In genomic region chr17:28820189-28820588, GRCm38 (mm10) we compare ENCODE assay signal across 24 mouse cellular contexts. TPM values are rescaled to one million over a fixed set of nuclear protein-coding genes. Genes with fewer than 3 reads are reported as not detected.
"Had no signal": no experiment of that assay in that cellular context is flagged by ENCODE, and none has a peak within 500 bp of the region (broad histone marks: within the 10 kb centered on the region; RNA-seq: fewer than 3 reads in every experiment).

No protein-coding gene starts in this region.

- H3K9ac ChIP-seq: lung, embryonic 15.5 days; midbrain, embryonic 12.5 days; neural tube, embryonic 13.5 days; neural tube, embryonic 15.5 days had no signal

- H3K4me1 ChIP-seq: lung, embryonic 15.5 days; midbrain, embryonic 10.5 days; midbrain, embryonic 12.5 days; neural tube, embryonic 13.5 days; neural tube, embryonic 15.5 days had no signal

- H3K27me3 ChIP-seq: lung, embryonic 15.5 days; midbrain, embryonic 12.5 days; neural tube, embryonic 13.5 days; neural tube, embryonic 15.5 days had no signal

- H3K4me3 ChIP-seq: lung, embryonic 15.5 days; midbrain, embryonic 10.5 days; midbrain, embryonic 12.5 days; myocyte; neural tube, embryonic 13.5 days; neural tube, embryonic 15.5 days had no signal

- H3K9me3 ChIP-seq: lung, embryonic 15.5 days; midbrain, embryonic 10.5 days; midbrain, embryonic 12.5 days; neural tube, embryonic 13.5 days; neural tube, embryonic 15.5 days had no signal

- H3K27ac ChIP-seq: lung, embryonic 15.5 days; macrophage; midbrain, embryonic 10.5 days; midbrain, embryonic 12.5 days; neural tube, embryonic 13.5 days; neural tube, embryonic 15.5 days had no signal

- ATAC-seq: lung, postnatal 0 days; midbrain, embryonic 16.5 days had no signal

- DNase-seq: lung, adult 2 months; lung, postnatal 14 days; lung, postnatal 36 days; midbrain, embryonic 14.5 days; retina, postnatal 1 day; right cerebral cortex, adult 18-20 months; right cerebral cortex, postnatal 25 days; right cerebral cortex, postnatal 4 days; spleen, adult 18-20 months; thymus, adult 2 months; thymus, postnatal 25 days; thymus, postnatal 4 days had no signal

- H3K4me2 ChIP-seq: lung, embryonic 15.5 days; midbrain, embryonic 12.5 days; neural tube, embryonic 13.5 days; neural tube, embryonic 15.5 days had no signal

RNA-seq across cellular contexts. Expression of gene Pnpla1, which starts 38.0 kb away (rescaled TPM):
- total RNA-seq: liver, adult 2 months; megakaryocyte-erythroid progenitor cell, adult 5-6 weeks had no signal
- polyA plus RNA-seq: liver, adult 2 months; lung, embryonic 15.5 days; macrophage; midbrain, embryonic 10.5 days; midbrain, embryonic 12.5 days; midbrain, embryonic 14.5 days; midbrain, embryonic 16.5 days; myocyte; neural tube, embryonic 11.5 days; neural tube, embryonic 13.5 days had no signal

RNA-seq across cellular contexts. Expression of gene Mapk13, which starts 51.1 kb away (rescaled TPM):
- total RNA-seq: megakaryocyte-erythroid progenitor cell, adult 5-6 weeks had no signal
